Mouse (Mus musculus): ENCODE results near the gene Ppfibp1. TPM values are rescaled to one million over a fixed set of nuclear protein-coding genes. Genes with fewer than 3 reads are reported as not detected.
"Not testable (repeated sequence)": the region's sequence is repeated elsewhere in the genome, so short reads cannot be mapped to it uniquely, and the experiment has no call there.

Ppfibp1 gene
- total RNA-seq (2021), result 100 to 1,000 TPM in 1 of 2 experiments, 10 to 100 TPM in 1; 95.3 to 106 TPM

- peak; percentile 98 for DNase-seq
These were observed at the start of gene Ppfibp1 for GRCm38 (mm10) chr6:146887958-146888659. TSS of gene Ppfibp1 (plus strand) at chr6:146888487.

- no peak for DNase-seq
These were observed 49.4 kb upstream of the Ppfibp1 start for GRCm38 (mm10) chr6:146838863-146839262.

GRCm38 (mm10) chr6:146844867-146845266 is 43.4 kb upstream of the Ppfibp1 start:
- DNase-seq, result no peak

- DNase-seq, result no peak
These were observed 42.9 kb upstream of the Ppfibp1 start for GRCm38 (mm10) chr6:146845347-146845746.

- DNase-seq, result peak; percentile 41
These were observed 42.1 kb upstream of the Ppfibp1 start for GRCm38 (mm10) chr6:146845961-146846750.

GRCm38 (mm10) chr6:146847402-146847801 is 40.9 kb upstream of the Ppfibp1 start:
- no peak for DNase-seq

GRCm38 (mm10) chr6:146848281-146848680 is 40.0 kb upstream of the Ppfibp1 start:
- no peak for DNase-seq

GRCm38 (mm10) chr6:146850050-146850449 is 38.2 kb upstream of the Ppfibp1 start, which contains the start of gene Smco2:
TSS of gene Smco2 (plus strand) at chr6:146850104.
- DNase-seq, result no peak

GRCm38 (mm10) chr6:146851916-146852315 is 36.4 kb upstream of the Ppfibp1 start:
- DNase-seq, result no peak

- DNase-seq, result no peak
These were observed 35.5 kb upstream of the Ppfibp1 start for GRCm38 (mm10) chr6:146852739-146853138.

GRCm38 (mm10) chr6:146855185-146855584 is 33.1 kb upstream of the Ppfibp1 start:
- DNase-seq, result no peak

- no peak for DNase-seq
These were observed 30.9 kb upstream of the Ppfibp1 start for GRCm38 (mm10) chr6:146857386-146857785.

GRCm38 (mm10) chr6:146863154-146863553 is 25.1 kb upstream of the Ppfibp1 start:
- no peak for DNase-seq

GRCm38 (mm10) chr6:146864370-146864769 is 23.9 kb upstream of the Ppfibp1 start:
- DNase-seq, result not testable (repeated sequence)

GRCm38 (mm10) chr6:146865701-146866100 is 22.6 kb upstream of the Ppfibp1 start:
- no peak for DNase-seq

- no peak for DNase-seq
These were observed 16.3 kb upstream of the Ppfibp1 start for GRCm38 (mm10) chr6:146871975-146872374.

GRCm38 (mm10) chr6:146874415-146874814 is 13.9 kb upstream of the Ppfibp1 start:
- DNase-seq, result no peak

GRCm38 (mm10) chr6:146876820-146877219 is 11.5 kb upstream of the Ppfibp1 start:
- DNase-seq, result no peak

GRCm38 (mm10) chr6:146877425-146878045 is 10.8 kb upstream of the Ppfibp1 start:
- no peak for DNase-seq

GRCm38 (mm10) chr6:146878926-146879325 is 9.4 kb upstream of the Ppfibp1 start:
- DNase-seq, result no peak

- DNase-seq, result no peak
These were observed 8.4 kb upstream of the Ppfibp1 start for GRCm38 (mm10) chr6:146879856-146880255.

- no peak for DNase-seq
These were observed 8.0 kb upstream of the Ppfibp1 start for GRCm38 (mm10) chr6:146880296-146880695.
